Mouse (Mus musculus): Measurements from ENCODE around the gene Trim65.

GRCm38 (mm10) chr11:116110540-116110939, 20.4 kb downstream of the Trim65 start:
- TF ChIP-seq EP300 (IDR thresholded peaks at IDR 0.05; ENCODE audit: low read depth), result no peak
- TF ChIP-seq CTCF (IDR thresholded peaks at IDR 0.05; ENCODE audit: low read depth), result no peak
